Mouse (Mus musculus) G1E (cell line): ENCODE data around the gene Sf1. TPM values are rescaled to one million over a fixed set of nuclear protein-coding genes. Genes with fewer than 3 reads are reported as not detected.

Source experiments
- ATAC-seq: 2 replicates; pipeline ENCODE4 v1.8.0; 2016; ENCODE audit warnings: mild to moderate bottlenecking; ENCODE audit not compliant: insufficient number of reproducible peaks, poor library complexity, low FRiP score, severe bottlenecking; ENCODE audit errors: extremely low read depth
- DNase-seq: peaks from one replicate; pipeline ENCODE4 v3.0.0; 2012; ENCODE audit warnings: low spot score
- H3K27me3 ChIP-seq: 2 replicates; pipeline ENCODE4 v1.6.1; 2012; ENCODE audit warnings: mild to moderate bottlenecking, low read length, inconsistent platforms; ENCODE audit not compliant: insufficient read depth
- H3K36me3 ChIP-seq: replicated peaks from 2 replicates; pipeline ENCODE3; 2012; ENCODE audit warnings: mild to moderate bottlenecking, inconsistent platforms
- H3K4me1 ChIP-seq: 2 replicates; pipeline ENCODE4 v1.6.1; 2012; ENCODE audit warnings: low read depth, low read length, inconsistent platforms, mixed read lengths; ENCODE audit not compliant: insufficient read depth
- H3K4me3 ChIP-seq: 2 replicates; pipeline ENCODE4 v1.5.1; 2012; ENCODE audit warnings: low read depth, mild to moderate bottlenecking, inconsistent platforms, low read length, moderate library complexity, mixed read lengths
- H3K9me3 ChIP-seq: replicated peaks from 2 replicates; pipeline ENCODE4 v1.6.1; 2012; ENCODE audit warnings: inconsistent platforms
- CTCF ChIP-seq: IDR thresholded peaks from 2 replicates; pipeline ENCODE4 v1.5.1; 2012; ENCODE audit warnings: low read depth, low read length, inconsistent platforms, mixed read lengths
- GATA1 ChIP-seq: IDR thresholded peaks from 2 replicates; pipeline ENCODE4 v1.6.1; 2012; ENCODE audit warnings: borderline replicate concordance, low read length, inconsistent platforms, mixed read lengths
- GATA2 ChIP-seq: IDR thresholded peaks from 2 replicates; pipeline ENCODE4 v1.6.1; 2012; ENCODE audit warnings: low read depth, low read length, inconsistent platforms, borderline replicate concordance
- POLR2AphosphoS5 ChIP-seq: IDR thresholded peaks from 2 replicates; pipeline ENCODE4 v1.6.1; 2012; ENCODE audit warnings: low read depth, low read length, inconsistent platforms; ENCODE audit not compliant: insufficient replicate concordance
- TAL1 ChIP-seq: conservative IDR thresholded peaks from 2 replicates; pipeline ENCODE4 v1.6.1; 2012; ENCODE audit warnings: low read depth, low read length, inconsistent platforms, mixed read lengths
- polyA plus RNA-seq: library from polyadenylated mRNA; stranded (reverse); fragments of >175 nt; gene quantifications from 2 replicates; pipeline ENCODE4 v1.2.3, GENCODE M21; 2012
- total RNA-seq, 2 experiments: library from RNA; stranded (forward) in 1 of 2; stranded (reverse) in 1 of 2; fragments of 200-1000 nt in 1 of 2; fragments of >200 nt in 1 of 2; fragmentation: Nextera tagmentation in 1 of 2; gene quantifications; 2 replicates each; pipeline ENCODE4 v1.2.3; 2014 to 2017

Sf1 gene
- total and polyA plus RNA-seq, 3 experiments = 104 to 1,720 (median 511) TPM

DNA sequence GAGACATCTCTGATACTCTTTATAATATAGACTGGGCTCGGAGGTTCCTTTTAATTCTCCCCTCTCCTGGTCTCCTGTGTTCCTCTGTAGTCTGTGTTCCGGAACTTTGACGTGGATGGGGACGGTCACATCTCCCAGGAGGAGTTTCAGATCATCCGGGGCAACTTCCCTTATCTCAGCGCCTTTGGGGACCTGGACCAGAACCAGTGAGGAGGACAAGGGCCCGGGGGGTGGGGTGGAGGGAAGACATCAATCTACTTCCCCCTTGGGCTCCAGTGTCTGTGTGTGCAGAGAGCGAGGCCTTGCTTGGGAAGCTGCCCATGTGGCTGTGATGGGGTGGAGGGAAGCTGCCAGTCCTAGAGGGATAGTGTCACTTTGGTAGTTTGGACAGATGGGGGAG lies 45.3 kb downstream of the Sf1 start:
- ATAC-seq = no peak
- Histone ChIP-seq H3K27me3 (peaks cover 39% of the 10 kb centered on the region), H3K36me3 (no peaks in the 10 kb centered on the region), H3K4me1 (peaks cover 11% of the 10 kb centered on the region), H3K4me3 (no peak overlapping the region), H3K9me3 (no peaks in the 10 kb centered on the region)
- no peak for DNase-seq
- TF ChIP-seq TAL1 (no peak), CTCF (no peak), GATA1 (no peak), GATA2 (no peak)

- H3K4me3 ChIP-seq = no peak overlapping the region
- no peak for DNase-seq
- H3K36me3 ChIP-seq = no peaks in the 10 kb centered on the region
- peaks cover 35% of the 10 kb centered on the region for H3K27me3 ChIP-seq
- TF ChIP-seq TAL1 (no peak), POLR2AphosphoS5 (no peak), GATA2 (no peak), CTCF (no peak), GATA1 (no peak)
- H3K9me3 ChIP-seq = no peaks in the 10 kb centered on the region
- no peak for ATAC-seq
- H3K4me1 ChIP-seq = peaks cover 11% of the 10 kb centered on the region
These were observed 45.7 kb downstream of the Sf1 start for GRCm38 (mm10) chr19:6409176-6409575.

- H3K4me3 ChIP-seq = no peak overlapping the region
- no peaks in the 10 kb centered on the region for H3K36me3 ChIP-seq
- DNase-seq (no peak), ATAC-seq (no peak)
- H3K9me3 ChIP-seq = no peaks in the 10 kb centered on the region
- peaks cover 35% of the 10 kb centered on the region for H3K27me3 ChIP-seq
- peaks cover 9% of the 10 kb centered on the region for H3K4me1 ChIP-seq
- no peak for TF ChIP-seq CTCF
- no peak for TF ChIP-seq POLR2AphosphoS5
- no peak for TF ChIP-seq GATA1
- TF ChIP-seq GATA2 = no peak
- no peak for TF ChIP-seq TAL1
These were observed 46.4 kb downstream of the Sf1 start for GRCm38 (mm10) chr19:6409936-6410335.

DNA sequence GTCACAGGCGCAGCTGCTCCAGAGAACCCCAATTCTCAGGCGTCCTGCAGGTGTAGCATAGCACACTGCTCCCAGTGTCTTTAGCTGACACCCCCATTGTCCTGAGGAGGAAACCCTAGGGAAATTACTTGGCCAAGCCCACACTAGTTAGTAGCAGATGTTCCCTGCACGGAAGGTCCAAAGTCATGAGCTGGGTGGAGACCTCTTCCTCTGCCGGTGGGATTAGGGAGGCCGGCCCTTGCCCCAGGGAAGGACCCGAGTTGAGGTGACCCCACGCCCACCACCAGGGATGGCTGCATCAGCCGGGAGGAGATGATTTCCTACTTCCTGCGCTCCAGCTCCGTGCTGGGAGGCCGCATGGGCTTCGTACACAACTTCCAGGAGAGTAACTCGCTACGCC lies 49.3 kb downstream of the Sf1 start:
- Histone ChIP-seq H3K27me3 (peaks cover 46% of the 10 kb centered on the region), H3K4me3 (no peak overlapping the region), H3K9me3 (no peaks in the 10 kb centered on the region), H3K36me3 (no peaks in the 10 kb centered on the region), H3K4me1 (peaks cover 22% of the 10 kb centered on the region)
- TF ChIP-seq GATA2 = no peak
- no peak for TF ChIP-seq POLR2AphosphoS5
- TF ChIP-seq GATA1 = no peak
- TF ChIP-seq TAL1 = no peak
- DNase-seq = no peak
- ATAC-seq = no peak

GRCm38 (mm10) chr19:6415454-6415853 lies 52.0 kb downstream of the Sf1 start:
- no peaks in the 10 kb centered on the region for H3K36me3 ChIP-seq
- H3K9me3 ChIP-seq = no peaks in the 10 kb centered on the region
- ATAC-seq (no peak), DNase-seq (no peak)
- no peak for TF ChIP-seq POLR2AphosphoS5
- no peak for TF ChIP-seq CTCF
- no peak for TF ChIP-seq TAL1
- TF ChIP-seq GATA1 = no peak
- no peak for TF ChIP-seq GATA2
- H3K4me1 ChIP-seq = peaks cover 21% of the 10 kb centered on the region
- H3K4me3 ChIP-seq = no peak overlapping the region
- peaks cover 55% of the 10 kb centered on the region for H3K27me3 ChIP-seq

DNA sequence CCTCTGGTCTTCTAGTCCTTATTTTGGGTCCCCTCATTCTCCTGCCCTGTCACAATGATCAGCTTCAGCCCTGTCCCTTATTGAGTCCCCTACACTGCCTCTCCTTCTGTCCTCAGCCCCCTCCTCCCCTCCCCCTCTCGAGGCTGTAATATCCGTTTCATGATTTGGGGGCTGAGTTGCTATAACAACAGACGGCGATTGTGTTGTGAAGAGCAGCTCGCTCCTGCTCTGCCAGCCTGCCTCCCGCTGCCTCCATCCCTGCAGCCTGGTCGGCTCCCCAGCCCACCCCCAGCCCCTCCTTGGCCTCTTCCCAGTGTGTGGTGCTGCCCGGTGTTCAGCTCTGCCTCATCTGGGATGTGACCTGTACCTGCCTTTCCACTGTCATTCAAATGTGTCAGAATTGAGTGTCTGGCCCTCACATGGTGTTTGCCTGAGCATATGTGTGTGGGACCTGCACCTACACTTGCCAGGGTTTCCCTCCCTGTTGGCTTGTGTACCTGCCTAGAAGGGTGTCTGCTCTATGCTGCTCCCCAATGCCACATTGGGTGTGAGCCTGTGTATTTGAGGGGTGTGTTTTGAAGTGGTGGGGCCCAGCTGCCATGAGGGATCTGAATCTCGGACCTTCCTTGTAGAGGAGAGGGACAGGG lies 52.8 kb downstream of the Sf1 start:
- H3K9me3 ChIP-seq = no peaks in the 10 kb centered on the region
- H3K4me1 ChIP-seq = peaks cover 21% of the 10 kb centered on the region
- H3K4me3 ChIP-seq = no peak overlapping the region
- TF ChIP-seq GATA1 = no peak
- no peak for TF ChIP-seq CTCF
- no peak for TF ChIP-seq GATA2
- TF ChIP-seq POLR2AphosphoS5 = no peak
- no peak for TF ChIP-seq TAL1
- H3K36me3 ChIP-seq = no peaks in the 10 kb centered on the region
- H3K27me3 ChIP-seq = peaks cover 63% of the 10 kb centered on the region
- DNase-seq (no peak), ATAC-seq (no peak)
